Mouse (Mus musculus) frontal cortex, postnatal 14 days (tissue): ENCODE measurements at regions not wholly inside any gene's neighbourhood (a gene's known extent, or its start where the extent isn't known, plus 50 kb on each side); places are given as distances from the start of the nearest gene placed in this dataset.

ENCODE experiments used
- DNase-seq, 2 experiments: peaks; one replicate each; pipeline ENCODE4 v3.0.0; 2022; ENCODE audit warnings: low spot score in 2 of 2

DNA sequence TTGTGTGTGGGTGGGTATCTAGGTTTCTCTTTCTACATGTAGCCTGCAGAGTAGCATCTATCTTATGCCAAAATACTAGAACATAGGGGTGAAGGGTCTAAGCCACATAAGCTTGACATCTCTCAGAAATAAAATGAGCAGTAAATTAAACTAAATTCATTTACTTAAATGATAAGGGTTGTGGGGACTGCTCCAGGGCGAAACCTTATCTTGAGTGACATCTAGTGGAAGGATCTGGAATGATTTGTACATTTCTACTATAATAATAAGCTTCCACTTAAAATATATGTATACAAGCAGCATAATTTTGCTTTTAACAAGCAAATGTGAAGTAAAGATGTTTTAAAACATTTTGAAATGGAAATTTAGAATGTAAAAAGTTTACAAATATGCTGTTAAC lies 271.4 kb downstream of the Vgll3 start:
- DNase-seq: no peak

DNA sequence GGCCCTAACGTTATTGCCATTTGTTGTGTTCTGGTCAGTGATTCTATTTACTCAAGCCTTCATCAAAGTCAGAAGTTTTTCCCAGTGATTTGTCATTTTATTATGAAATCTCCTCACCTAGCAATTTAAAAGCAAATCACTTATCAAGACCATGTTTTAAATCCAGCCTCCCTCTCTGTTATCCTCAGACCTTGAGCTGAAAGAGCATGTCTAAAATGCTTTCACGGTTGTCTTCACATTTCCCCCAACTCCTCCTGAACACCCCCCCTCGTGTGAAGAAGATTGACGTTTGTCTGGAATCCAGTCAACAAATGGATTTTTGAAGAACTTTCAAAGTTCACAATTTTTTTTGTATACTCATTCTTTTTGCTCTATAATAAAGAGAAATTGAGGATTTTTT lies 277.7 kb downstream of the Vgll3 start:
- no peak for DNase-seq

DNA sequence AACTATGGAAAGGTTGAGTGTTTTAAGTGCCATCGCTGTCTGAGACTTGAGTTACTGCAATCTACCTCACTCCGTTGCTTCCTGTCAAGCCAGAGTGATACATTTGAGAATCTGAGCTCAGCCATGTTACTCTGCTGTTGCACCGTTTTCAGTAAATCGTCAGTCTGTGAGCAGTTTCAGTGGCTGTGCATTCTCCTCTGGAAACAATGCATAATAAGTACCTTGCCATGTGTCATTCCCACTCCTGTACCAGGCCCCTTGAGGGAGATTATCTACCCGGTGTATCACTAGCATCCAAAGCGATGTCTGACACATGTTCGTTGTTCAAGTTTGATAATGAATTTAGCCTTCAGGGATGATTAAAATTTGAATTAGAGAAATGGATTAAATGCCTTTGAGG lies 280.6 kb downstream of the Vgll3 start:
- DNase-seq: no peak

DNA sequence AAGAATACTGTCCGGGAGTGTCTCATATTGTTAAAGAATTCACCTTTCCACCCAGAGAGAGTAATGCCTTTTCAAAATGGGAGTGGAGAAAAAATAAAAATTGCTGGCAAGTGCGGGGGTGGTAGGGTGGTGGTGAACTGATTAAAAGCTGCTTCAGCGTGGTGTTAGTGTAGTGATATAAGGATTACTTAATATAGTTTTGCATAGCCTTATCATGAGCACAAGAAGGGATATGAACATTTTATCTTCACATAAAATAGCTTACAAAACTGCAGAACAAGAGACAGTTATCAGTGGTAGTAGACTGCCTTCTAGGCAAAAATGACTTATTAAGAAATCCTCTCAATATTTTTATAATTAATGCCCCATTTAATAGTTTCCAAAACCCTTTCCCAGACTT lies 302.9 kb downstream of the Vgll3 start:
- DNase-seq: no peak

DNA sequence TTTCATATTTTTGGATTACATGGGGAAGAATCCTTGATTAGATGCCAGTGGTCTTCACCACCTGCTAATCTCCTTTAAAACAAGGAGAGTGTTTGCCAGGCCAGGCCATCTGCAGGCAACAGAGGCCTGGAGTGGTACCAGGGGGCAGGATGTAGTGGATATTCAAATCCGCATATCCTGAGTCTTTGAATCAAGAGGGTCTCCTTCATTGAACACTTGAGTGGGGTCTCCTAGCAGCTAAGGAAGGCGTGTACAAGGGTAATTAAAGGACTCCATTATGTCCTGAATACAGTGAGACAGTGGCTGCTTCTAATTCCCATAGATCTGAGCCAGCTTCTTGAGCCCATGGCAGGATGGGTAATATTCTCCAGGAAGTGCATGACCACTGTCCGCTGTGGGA lies 322.7 kb downstream of the Vgll3 start:
- no peak for DNase-seq

DNA sequence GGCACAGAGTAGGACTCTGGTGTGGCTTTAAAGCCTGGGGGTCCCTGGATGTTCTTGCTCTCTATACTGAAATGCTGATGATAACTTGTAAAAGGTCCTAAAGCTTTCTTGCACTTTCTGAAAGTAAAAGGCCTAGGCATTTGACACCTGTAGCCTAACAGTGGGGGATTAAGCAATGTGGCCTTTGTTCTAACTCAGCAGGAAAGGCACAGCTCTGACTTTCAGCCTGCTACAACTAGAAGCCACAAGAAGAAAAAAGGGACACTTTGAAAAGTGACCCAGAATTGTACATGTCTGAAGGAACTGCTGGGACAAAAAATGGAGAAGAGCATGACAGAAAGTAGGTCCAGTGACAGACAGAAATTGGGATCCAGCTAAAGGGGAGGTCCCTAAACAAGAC lies 329.7 kb downstream of the Vgll3 start:
- DNase-seq: no peak

DNA sequence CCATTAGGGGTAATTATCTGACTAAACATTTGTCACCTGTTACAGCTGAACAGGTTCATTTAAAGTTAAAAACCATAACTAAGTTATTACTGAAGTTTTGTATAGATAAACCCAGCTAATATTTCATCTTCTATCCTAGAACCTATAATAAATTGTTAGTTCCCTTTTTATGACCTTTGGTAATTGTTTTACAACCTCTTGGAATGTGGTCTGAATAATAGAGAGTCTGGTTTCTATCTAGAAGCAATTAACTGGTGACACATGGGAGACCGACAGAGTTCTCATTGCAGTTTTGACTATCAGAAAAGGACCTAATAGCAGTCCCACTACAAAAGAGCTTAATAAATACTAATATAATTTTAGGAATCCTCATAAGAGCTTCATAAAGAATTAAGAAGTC lies 330.2 kb downstream of the Vgll3 start:
- no peak for DNase-seq

DNA sequence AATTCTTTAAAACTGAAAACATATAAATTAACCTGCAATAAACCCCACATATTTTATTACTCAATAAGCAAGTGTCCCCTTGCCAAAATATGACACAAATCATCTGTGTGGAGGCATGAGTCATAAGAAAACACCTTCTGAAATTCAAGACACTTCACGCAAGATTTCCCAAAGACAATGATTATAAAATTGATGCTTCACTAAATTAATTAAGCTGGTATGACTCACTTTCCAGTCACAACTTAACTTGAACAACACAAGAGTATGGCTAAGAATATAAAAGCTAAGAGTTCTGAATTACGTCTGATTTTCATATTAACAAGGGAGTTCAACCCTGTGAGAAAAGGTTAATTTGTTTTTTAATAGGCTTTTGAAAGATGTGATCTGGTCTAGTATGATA lies 353.2 kb downstream of the Vgll3 start:
- DNase-seq: no peak

DNA sequence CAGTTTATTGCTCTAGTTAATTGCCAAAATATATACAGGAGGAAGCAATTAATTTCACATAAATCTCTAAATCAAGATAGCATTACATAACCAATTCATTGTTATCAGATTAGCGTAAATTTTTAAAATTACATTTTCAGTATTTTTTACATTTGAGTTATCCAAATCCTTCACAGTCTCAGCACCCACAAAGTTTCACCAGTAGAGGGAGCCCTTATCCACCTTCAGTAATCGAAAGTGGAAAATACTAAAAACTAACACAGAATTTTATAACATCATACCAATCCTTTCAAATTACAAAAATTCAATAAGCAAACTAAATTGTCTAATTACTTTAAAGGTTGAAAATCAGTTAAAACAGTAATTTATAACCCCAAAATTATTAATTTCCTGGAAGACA lies 375.7 kb downstream of the Vgll3 start:
- DNase-seq: peak in 1 of 2 experiments; percentile 25

DNA sequence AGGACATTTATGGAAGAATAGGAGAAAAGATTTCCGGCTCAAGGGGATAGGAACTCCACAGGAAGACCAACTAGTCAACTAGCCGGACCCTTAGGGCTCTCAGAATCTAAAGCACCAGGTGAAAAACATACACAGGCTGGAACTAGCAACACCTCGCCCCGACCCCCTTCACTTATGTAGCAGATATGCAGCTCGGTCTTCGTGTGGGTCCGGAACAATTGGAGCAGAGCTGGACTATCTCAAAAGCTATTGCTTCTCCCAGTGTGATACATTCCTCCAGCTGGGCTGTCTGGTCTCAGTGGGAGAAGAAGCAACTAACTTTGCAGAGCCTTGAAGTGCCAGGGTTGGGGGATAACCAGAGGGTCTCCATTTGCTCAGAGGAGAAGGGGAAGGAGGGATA lies 386.3 kb downstream of the Vgll3 start:
- DNase-seq: no peak
